Mouse (Mus musculus): ENCODE data around the gene Arrdc3. TPM values are rescaled to one million over a fixed set of nuclear protein-coding genes. Genes with fewer than 3 reads are reported as not detected.

Arrdc3 gene
- 34.0 and 58.9 TPM in 2 replicates for polyA plus RNA-seq (2012; rRNA removed)

DNA sequence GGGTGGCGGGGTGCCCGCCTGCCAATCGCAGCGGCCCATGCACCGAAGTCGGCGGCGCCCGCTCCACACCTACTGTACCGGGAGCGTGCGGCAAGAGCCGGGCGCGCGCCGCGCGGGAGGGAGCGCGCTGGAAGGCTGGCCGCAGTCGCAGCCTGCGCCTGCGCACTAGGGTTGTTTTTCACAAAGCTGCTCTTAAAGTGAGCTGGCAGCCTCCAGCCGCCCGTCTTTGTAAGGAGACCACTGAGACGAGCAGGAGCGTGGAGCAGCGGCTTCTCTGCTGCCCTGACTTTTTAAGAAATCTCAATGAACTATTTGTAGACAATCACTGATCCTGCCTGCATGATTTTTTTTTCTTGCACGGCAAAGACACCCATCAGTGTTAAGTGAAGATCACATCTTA is at the start of gene Arrdc3:
Gene Arrdc3 (plus strand): TSS at position 195 of the 400 bp plus-strand sequence.

